Mouse (Mus musculus) bone marrow macrophage, adult 2 months (primary cell): ENCODE measurements at regions not wholly inside any gene's neighbourhood (a gene's known extent, or its start where the extent isn't known, plus 50 kb on each side); places are given as distances from the start of the nearest gene placed in this dataset.

Experiments
- CTCF ChIP-seq: IDR thresholded peaks from 2 replicates; pipeline ENCODE4 v1.5.1; 2012; ENCODE audit warnings: low read depth, mild to moderate bottlenecking, low read length, moderate library complexity
- POLR2A ChIP-seq: IDR thresholded peaks from 2 replicates; pipeline ENCODE4 v1.6.1; 2012; ENCODE audit warnings: mild to moderate bottlenecking, low read depth, low read length, borderline replicate concordance

DNA sequence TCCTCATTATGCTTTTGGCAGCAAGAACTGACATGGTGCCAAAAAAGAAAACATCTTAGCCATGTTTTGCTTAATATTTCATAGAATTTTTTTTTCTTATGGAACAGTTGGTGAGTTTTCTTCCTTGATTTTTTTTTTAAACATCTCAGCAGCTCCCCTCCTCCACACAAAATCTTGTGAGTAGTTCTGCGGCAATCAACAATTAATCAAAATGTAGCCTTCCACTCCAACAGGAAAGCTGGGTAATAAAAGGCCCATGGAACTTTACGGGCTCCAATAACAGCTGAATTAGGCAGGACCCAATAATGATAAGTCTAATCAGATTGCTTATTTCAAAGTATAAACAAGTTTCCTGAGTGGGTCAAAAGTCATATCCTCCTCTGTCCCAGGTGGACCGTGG is 324.7 kb downstream of the Epha4 start:
- TF ChIP-seq CTCF: no peak
- TF ChIP-seq POLR2A: no peak
